In the genomic region with DNA sequence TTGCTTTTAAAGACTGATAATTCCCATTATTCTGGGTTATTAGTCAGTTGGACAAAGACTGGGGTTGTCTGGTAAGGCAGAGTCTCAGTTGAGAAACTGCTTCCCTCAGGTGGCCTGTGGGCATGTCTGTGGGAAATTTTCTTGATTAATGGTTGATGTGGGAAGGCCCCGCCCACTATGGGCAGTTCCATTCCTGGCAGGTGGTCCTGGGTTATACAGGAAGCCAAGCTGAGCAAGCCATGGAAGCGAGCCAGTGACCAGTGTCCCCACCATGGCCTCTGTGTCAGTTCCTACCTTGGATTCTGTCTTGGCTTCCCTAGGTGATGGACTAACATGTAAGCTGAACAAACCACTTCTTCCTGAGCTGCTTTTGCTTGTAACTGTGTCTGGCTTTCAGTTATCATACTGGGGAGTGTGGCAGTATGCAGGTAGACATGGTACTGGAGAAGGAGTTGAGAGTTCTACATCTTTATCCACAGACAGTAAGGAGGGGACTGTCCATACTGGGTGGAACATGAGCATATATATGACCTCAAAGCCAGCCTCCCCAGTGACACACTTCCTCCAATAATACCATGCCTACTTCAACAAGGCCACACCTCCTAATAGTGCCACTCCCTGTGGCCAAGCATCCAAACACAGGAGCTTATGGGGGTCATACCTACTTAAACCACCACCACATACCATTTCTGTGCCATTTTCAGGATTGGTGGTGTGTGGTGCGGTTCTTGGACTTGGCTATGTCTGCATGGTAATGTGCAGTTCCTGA, we compare ENCODE assay signal across 22 mouse cellular contexts. TPM values are rescaled to one million over a fixed set of nuclear protein-coding genes. Genes with fewer than 3 reads are reported as not detected.
DNase-seq lines count a peak whose midpoint lies in the region; ATAC-seq and TF ChIP-seq lines count a peak whose summit lies in the region.
"Had no signal": no experiment of that assay in that cellular context is flagged by ENCODE, and none has a peak within 500 bp of the region (broad histone marks: within the 10 kb centered on the region; RNA-seq: fewer than 3 reads in every experiment).

No protein-coding gene starts in this region.

- H3K27ac ChIP-seq in hindbrain, embryonic 11.5 days (ENCODE audit: low read depth, low read length): no peak overlapping the region
- no peak overlapping the region for H3K27ac ChIP-seq in hindbrain, postnatal 0 days
- H3K27ac ChIP-seq: forebrain, embryonic 15.5 days; hindbrain, embryonic 14.5 days; neural tube, embryonic 15.5 days had no signal

- no peak overlapping the region for H3K9ac ChIP-seq in hindbrain, embryonic 11.5 days (ENCODE audit: low read depth, low read length)
- no peak overlapping the region for H3K9ac ChIP-seq in hindbrain, postnatal 0 days (replicated peaks; ENCODE audit: low read length)
- H3K9ac ChIP-seq: forebrain, embryonic 15.5 days; hindbrain, embryonic 14.5 days; neural tube, embryonic 15.5 days had no signal

- WGBS in hindbrain, embryonic 11.5 days: 57% methylated on average over 3 of the region's 3 CpGs
- WGBS in hindbrain, postnatal 0 days: 64% methylated on average over 3 of the region's 3 CpGs

- H3K9me3 ChIP-seq in hindbrain, embryonic 11.5 days (ENCODE audit: control insufficient read depth, low read length): no peaks in the 10 kb centered on the region
- no peaks in the 10 kb centered on the region for H3K9me3 ChIP-seq in hindbrain, postnatal 0 days (ENCODE audit: low read length)
- H3K9me3 ChIP-seq: forebrain, embryonic 15.5 days; neural tube, embryonic 15.5 days had no signal

- no peaks in the 10 kb centered on the region for H3K27me3 ChIP-seq in hindbrain, embryonic 11.5 days (ENCODE audit: control insufficient read depth, insufficient read depth, low read length)
- H3K27me3 ChIP-seq in hindbrain, postnatal 0 days (ENCODE audit: insufficient read depth, low read length): no peaks in the 10 kb centered on the region
- H3K27me3 ChIP-seq: CH12.LX; forebrain, embryonic 15.5 days; neural tube, embryonic 15.5 days had no signal

- H3K4me2 ChIP-seq in hindbrain, embryonic 11.5 days (replicated peaks; ENCODE audit: low read depth, low read length): no peak overlapping the region
- no peak overlapping the region for H3K4me2 ChIP-seq in hindbrain, postnatal 0 days (ENCODE audit: low read depth, low read length)
- H3K4me2 ChIP-seq: forebrain, embryonic 15.5 days; heart, embryonic 11.5 days; hindbrain, embryonic 14.5 days; neural tube, embryonic 15.5 days had no signal

- H3K4me3 ChIP-seq in hindbrain, embryonic 11.5 days (ENCODE audit: low read depth, low read length): no peak overlapping the region
- H3K4me3 ChIP-seq in hindbrain, postnatal 0 days (ENCODE audit: low read length): no peak overlapping the region
- H3K4me3 ChIP-seq: forebrain, embryonic 15.5 days; neural tube, embryonic 15.5 days had no signal

- H3K36me3 ChIP-seq in hindbrain, embryonic 11.5 days (ENCODE audit: control insufficient read depth, insufficient read depth, low read length): no peaks in the 10 kb centered on the region
- H3K36me3 ChIP-seq in hindbrain, postnatal 0 days (ENCODE audit: insufficient read depth, low read length): no peaks in the 10 kb centered on the region
- H3K36me3 ChIP-seq: forebrain, embryonic 15.5 days; neural tube, embryonic 15.5 days had no signal

- H3K4me1 ChIP-seq in hindbrain, embryonic 11.5 days (replicated peaks; ENCODE audit: control insufficient read depth, insufficient read depth, low read length): no peaks in the 10 kb centered on the region
- H3K4me1 ChIP-seq in hindbrain, postnatal 0 days (ENCODE audit: insufficient read depth, low read length): no peaks in the 10 kb centered on the region
- H3K4me1 ChIP-seq: forebrain, embryonic 15.5 days; neural tube, embryonic 15.5 days had no signal

- DNase-seq in hindbrain, embryonic 11.5 days (ENCODE audit: low spot score): no peak
- DNase-seq in hindbrain, postnatal 0 days (ENCODE audit: low spot score): no peak
- peak; percentile 20 to 24 for DNase-seq in kidney, postnatal 4 days
- no peak for DNase-seq in kidney, postnatal 14 days
- peak; percentile 59 for DNase-seq in 416B (ENCODE audit: low read depth)
- peak; percentile 14 for DNase-seq in CD4-positive helper T cell, adult 2 months (ENCODE audit: low read depth, low spot score)
- no peak for DNase-seq in layer of hippocampus, adult 9-11 months
- no peak for DNase-seq in urinary bladder, postnatal 4 days (ENCODE audit: low spot score in 2 of 2)

- ATAC-seq in hindbrain, embryonic 11.5 days (ENCODE audit: low FRiP score): peak; percentile 45
- ATAC-seq in hindbrain, postnatal 0 days: no peak

- TF ChIP-seq CTCF in hindbrain, postnatal 0 days (IDR thresholded peaks at IDR 0.05; ENCODE audit: low read depth): no peak

RNA-seq across cellular contexts. Expression of a gene that starts 14.1 kb away (rescaled TPM):
- not detected in 2 replicates for polyA plus RNA-seq in hindbrain, embryonic 11.5 days (2014; fragmentation: Nextera tagmentation; extraction: Ambion mirVana)
- not detected in 2 replicates for total RNA-seq in hindbrain, postnatal 0 days (2014; rRNA removed)
- not detected in 2 replicates for polyA plus RNA-seq in hindbrain, postnatal 0 days (2015; fragmentation: Nextera tagmentation; extraction: Ambion mirVana)
- total RNA-seq: adrenal gland, postnatal 25 days; CH12.LX; gastrocnemius, postnatal 36 days; heart, postnatal 10 days; layer of hippocampus, adult 18-20 months; layer of hippocampus, postnatal 36 days; left cerebral cortex, postnatal 14 days had no signal
- polyA plus RNA-seq: embryonic facial prominence, embryonic 14.5 days; forebrain, embryonic 15.5 days; heart, embryonic 11.5 days; hindbrain, embryonic 14.5 days; limb, embryonic 14.5 days; midbrain, embryonic 16.5 days; neural tube, embryonic 15.5 days had no signal

RNA-seq across cellular contexts. Expression of a gene that starts 20.0 kb away (rescaled TPM):
- not detected in 2 replicates for polyA plus RNA-seq in hindbrain, embryonic 11.5 days (2014; fragmentation: Nextera tagmentation; extraction: Ambion mirVana)
- total RNA-seq in hindbrain, postnatal 0 days (2014; rRNA removed): 0.21 TPM in 1 of 2 replicates, not detected in the other
- polyA plus RNA-seq in hindbrain, postnatal 0 days (2015; fragmentation: Nextera tagmentation; extraction: Ambion mirVana): not detected in 2 replicates
- total RNA-seq: CH12.LX; gastrocnemius, postnatal 36 days; layer of hippocampus, adult 18-20 months; layer of hippocampus, postnatal 36 days had no signal
- polyA plus RNA-seq: forebrain, embryonic 15.5 days; hindbrain, embryonic 14.5 days; midbrain, embryonic 16.5 days; neural tube, embryonic 15.5 days had no signal

RNA-seq across cellular contexts. Expression of a gene that starts 22.4 kb away (rescaled TPM):
- polyA plus RNA-seq in hindbrain, embryonic 11.5 days (2014; fragmentation: Nextera tagmentation; extraction: Ambion mirVana): not detected in 2 replicates
- total RNA-seq in hindbrain, postnatal 0 days (2014; rRNA removed): not detected in 2 replicates
- polyA plus RNA-seq in hindbrain, postnatal 0 days (2015; fragmentation: Nextera tagmentation; extraction: Ambion mirVana): not detected in 2 replicates
- total RNA-seq: adrenal gland, postnatal 25 days; CH12.LX; gastrocnemius, postnatal 36 days; heart, postnatal 10 days; layer of hippocampus, adult 18-20 months; layer of hippocampus, postnatal 36 days; left cerebral cortex, postnatal 14 days had no signal
- polyA plus RNA-seq: embryonic facial prominence, embryonic 14.5 days; forebrain, embryonic 15.5 days; heart, embryonic 11.5 days; hindbrain, embryonic 14.5 days; limb, embryonic 14.5 days; midbrain, embryonic 16.5 days; neural tube, embryonic 15.5 days had no signal

RNA-seq across cellular contexts. Expression of a gene that starts 29.9 kb away (rescaled TPM):
- not detected in 2 replicates for polyA plus RNA-seq in hindbrain, embryonic 11.5 days (2014; fragmentation: Nextera tagmentation; extraction: Ambion mirVana)
- not detected in 2 replicates for total RNA-seq in hindbrain, postnatal 0 days (2014; rRNA removed)
- polyA plus RNA-seq in hindbrain, postnatal 0 days (2015; fragmentation: Nextera tagmentation; extraction: Ambion mirVana): 0.29 TPM in 1 of 2 replicates, not detected in the other
- total RNA-seq: adrenal gland, postnatal 25 days; gastrocnemius, postnatal 36 days; heart, postnatal 10 days; layer of hippocampus, adult 18-20 months; layer of hippocampus, postnatal 36 days; left cerebral cortex, postnatal 14 days had no signal
- polyA plus RNA-seq: forebrain, embryonic 15.5 days; heart, embryonic 11.5 days; hindbrain, embryonic 14.5 days; midbrain, embryonic 16.5 days; neural tube, embryonic 15.5 days had no signal

RNA-seq across cellular contexts. Expression of a gene that starts 46.7 kb away (rescaled TPM):
- not detected in 2 replicates for polyA plus RNA-seq in hindbrain, embryonic 11.5 days (2014; fragmentation: Nextera tagmentation; extraction: Ambion mirVana)
- total RNA-seq in hindbrain, postnatal 0 days (2014; rRNA removed): not detected in 2 replicates
- 0.05 and 0.14 TPM in 2 replicates for polyA plus RNA-seq in hindbrain, postnatal 0 days (2015; fragmentation: Nextera tagmentation; extraction: Ambion mirVana)
- total RNA-seq: adrenal gland, postnatal 25 days; CH12.LX; gastrocnemius, postnatal 36 days; heart, postnatal 10 days; layer of hippocampus, adult 18-20 months; layer of hippocampus, postnatal 36 days; left cerebral cortex, postnatal 14 days had no signal
- polyA plus RNA-seq: embryonic facial prominence, embryonic 14.5 days; forebrain, embryonic 15.5 days; heart, embryonic 11.5 days; hindbrain, embryonic 14.5 days; limb, embryonic 14.5 days; midbrain, embryonic 16.5 days; neural tube, embryonic 15.5 days had no signal

Comparison
In these comparisons a context has a peak if more than half of its experiments do, and no peak if none do; other contexts are left out.
1. DNase-seq: peak in kidney, postnatal 4 days (2 of 2), 416B (single experiment) and CD4-positive helper T cell, adult 2 months (single experiment); none in hindbrain, embryonic 11.5 days (single experiment), hindbrain, postnatal 0 days (single experiment), kidney, postnatal 14 days (single experiment), layer of hippocampus, adult 9-11 months (single experiment) and urinary bladder, postnatal 4 days (0 of 2).